Mouse (Mus musculus): ENCODE results near the gene Gprasp1.
"Not testable (repeated sequence)": the region's sequence is repeated elsewhere in the genome, so short reads cannot be mapped to it uniquely, and the experiment has no call there.

DNA sequence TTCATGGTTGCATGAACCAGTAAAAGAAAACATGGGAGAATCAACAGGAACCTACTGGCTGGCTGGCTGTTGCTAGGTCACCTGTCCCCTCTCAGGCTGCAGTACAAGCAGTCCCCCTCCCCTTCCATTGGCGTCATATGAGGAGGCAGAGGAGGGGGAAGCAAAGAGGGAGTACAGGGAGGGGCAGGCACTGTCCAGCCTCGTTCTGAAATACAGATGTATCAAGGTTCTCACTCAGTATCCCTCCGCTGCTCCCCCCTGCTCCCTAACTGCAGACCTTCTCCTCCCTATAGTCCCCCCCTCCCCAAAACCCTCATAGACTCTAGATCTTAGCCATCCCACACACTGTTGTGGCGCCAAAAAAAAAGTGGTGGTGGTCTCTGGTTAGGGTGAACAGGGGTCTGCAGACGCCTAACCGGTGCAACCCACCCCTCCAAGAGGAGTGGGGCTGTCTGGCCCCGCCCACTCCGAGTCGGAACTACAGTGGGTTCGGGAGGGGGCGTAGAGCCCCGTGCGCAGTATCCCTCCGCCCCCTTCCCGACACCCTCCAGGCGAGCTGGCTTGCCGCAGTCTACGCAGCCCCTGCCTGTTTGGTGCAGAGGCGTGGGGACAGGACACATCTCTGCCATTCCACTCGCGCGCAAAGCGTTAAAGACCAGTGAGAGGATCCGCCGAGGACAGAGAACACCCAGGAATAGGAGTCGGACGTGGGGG lies 53.2 kb downstream of the Gprasp1 start:
- not testable (repeated sequence) for TF ChIP-seq CTCF (IDR thresholded peaks at IDR 0.05; ENCODE audit: borderline replicate concordance, control insufficient read depth, extremely low read depth, insufficient read depth, low read length, poor library complexity); POLR2A (IDR thresholded peaks at IDR 0.05; ENCODE audit: control insufficient read depth, extremely low read depth, insufficient read depth, low read length, poor library complexity)

All from thymus, adult 2 months (tissue).